Mouse (Mus musculus) forebrain, embryonic 14.5 days (tissue): ENCODE measurements at regions not wholly inside any gene's neighbourhood (a gene's known extent, or its start where the extent isn't known, plus 50 kb on each side); places are given as distances from the start of the nearest gene placed in this dataset.

ENCODE experiments used
- ATAC-seq: fragments of 200-750 bp; cut with Nextera tagmentation; 2 replicates; pipeline ENCODE4 v1.8.0; 2017; ENCODE audit warnings: mild to moderate bottlenecking, moderate library complexity
- DNase-seq: peaks from one replicate; pipeline ENCODE4 v3.0.0-alpha.2; 2015; ENCODE audit warnings: low spot score
- H3K27ac ChIP-seq: fragments of 300-500 bp; sonication (generic); 2 replicates; pipeline ENCODE4 v1.5.1; 2014; ENCODE audit warnings: low read depth, mild to moderate bottlenecking, control low read depth, low read length, moderate library complexity
- H3K27me3 ChIP-seq: fragments of 300-500 bp; sonication (generic); replicated peaks from 2 replicates; pipeline ENCODE4 v1.6.1; 2014; ENCODE audit warnings: low read length, control low read depth, mixed read lengths; ENCODE audit not compliant: control insufficient read depth, insufficient read depth
- H3K36me3 ChIP-seq: fragments of 300-500 bp; sonication (generic); 2 replicates; pipeline ENCODE4 v1.6.1; 2014; ENCODE audit warnings: low read length, control low read depth; ENCODE audit not compliant: control insufficient read depth, insufficient read depth
- H3K4me1 ChIP-seq: fragments of 300-500 bp; sonication (generic); 2 replicates; pipeline ENCODE4 v1.6.1; 2014; ENCODE audit warnings: antibody characterized with exemption, low read length, control low read depth; ENCODE audit not compliant: control insufficient read depth, insufficient read depth
- H3K4me2 ChIP-seq: fragments of 300-500 bp; sonication (generic); 2 replicates; pipeline ENCODE4 v1.6.1; 2014; ENCODE audit warnings: mild to moderate bottlenecking, control low read depth, low read length
- H3K4me3 ChIP-seq: fragments of 300-500 bp; sonication (generic); 2 replicates; pipeline ENCODE4 v1.5.1; 2014; ENCODE audit warnings: low read depth, low read length, control low read depth
- H3K9ac ChIP-seq: fragments of 300-500 bp; sonication (generic); 2 replicates; pipeline ENCODE4 v1.6.1; 2014; ENCODE audit warnings: mild to moderate bottlenecking, low read length, control low read depth, moderate library complexity
- H3K9me3 ChIP-seq: fragments of 300-500 bp; sonication (generic); replicated peaks from 2 replicates; pipeline ENCODE4 v1.6.1; 2016; ENCODE audit warnings: low read length, control low read depth, mixed read lengths; ENCODE audit not compliant: control insufficient read depth
- WGBS: fragments of 180-500 bp; shearing (Covaris S2); extraction: QIAGEN DNeasy Blood & Tissue Kit; methylation state at CpG from one replicate; pipeline ENCODE4 v1.1.7; 2014; 5-methylcytosine and 5-hydroxymethylcytosine counted together

DNA sequence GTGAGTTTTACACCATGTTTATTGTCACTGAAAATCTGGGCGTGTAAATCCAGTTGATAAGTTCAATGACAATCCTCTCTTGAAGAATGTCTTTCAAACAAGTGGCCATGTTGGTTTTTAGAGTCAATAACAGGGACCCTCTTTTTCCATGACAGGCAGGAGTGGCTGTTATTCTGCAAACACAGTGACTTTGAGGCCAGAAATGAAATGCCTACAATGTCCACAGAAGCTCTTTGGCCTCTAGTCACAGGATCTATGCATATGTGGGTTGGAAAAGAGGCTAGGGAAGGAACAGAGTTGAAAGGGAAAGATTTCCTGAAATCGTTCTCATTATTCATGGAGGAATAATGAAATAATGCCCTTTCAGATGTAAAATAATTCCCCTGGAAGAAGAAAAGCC lies 101.9 kb upstream of the Hs3st1 start:
- 33% methylated on average over 2 of the region's 2 CpGs for WGBS
- Histone ChIP-seq H3K9ac (no peak overlapping the region), H3K27ac (peak overlapping the region; percentile 18; the same call in 1 of the 2 replicates), H3K36me3 (no peaks in the 10 kb centered on the region), H3K27me3 (no peaks in the 10 kb centered on the region), H3K4me1 (no peaks in the 10 kb centered on the region), H3K4me3 (no peak overlapping the region), H3K4me2 (no peak overlapping the region), H3K9me3 (no peaks in the 10 kb centered on the region)
- DNase-seq (peak; percentile 35), ATAC-seq (peak; percentile 45)

DNA sequence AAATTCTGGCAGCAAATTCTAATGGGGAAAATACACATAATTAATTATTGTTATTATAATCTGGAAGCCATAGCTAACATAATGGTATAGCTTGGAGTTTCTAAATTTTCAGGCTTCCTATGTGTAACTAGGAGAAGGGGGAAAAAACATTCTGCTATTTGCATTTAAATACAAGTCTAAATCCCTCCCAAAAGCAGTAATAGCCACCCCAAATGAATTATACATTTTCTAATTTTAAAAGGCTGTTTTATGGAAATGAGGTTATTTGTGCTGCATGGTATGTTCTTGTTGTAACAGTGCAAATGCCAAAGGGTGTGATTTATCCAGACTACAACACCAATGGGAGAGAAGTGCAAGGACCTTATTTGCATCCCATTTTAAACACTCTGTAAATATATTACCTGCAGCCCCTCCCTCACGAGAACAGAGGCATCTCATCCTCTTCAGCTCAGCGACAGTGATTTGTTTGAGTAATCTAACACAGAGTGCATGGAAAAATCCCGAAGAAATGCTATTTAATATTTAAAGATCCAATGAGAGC lies 101.4 kb upstream of the Hs3st1 start:
- no peak overlapping the region for H3K9ac ChIP-seq
- DNase-seq (peak; percentile 76), ATAC-seq (peak; percentile 89)
- no peaks in the 10 kb centered on the region for H3K36me3 ChIP-seq
- H3K4me2 ChIP-seq: no peak overlapping the region
- no peak overlapping the region; the same call in 1 of the 2 replicates for H3K27ac ChIP-seq
- 37% methylated on average over 3 of the region's 3 CpGs for WGBS
- H3K4me3 ChIP-seq: no peak overlapping the region
- H3K9me3 ChIP-seq: no peaks in the 10 kb centered on the region
- no peaks in the 10 kb centered on the region for H3K27me3 ChIP-seq
- no peaks in the 10 kb centered on the region for H3K4me1 ChIP-seq

DNA sequence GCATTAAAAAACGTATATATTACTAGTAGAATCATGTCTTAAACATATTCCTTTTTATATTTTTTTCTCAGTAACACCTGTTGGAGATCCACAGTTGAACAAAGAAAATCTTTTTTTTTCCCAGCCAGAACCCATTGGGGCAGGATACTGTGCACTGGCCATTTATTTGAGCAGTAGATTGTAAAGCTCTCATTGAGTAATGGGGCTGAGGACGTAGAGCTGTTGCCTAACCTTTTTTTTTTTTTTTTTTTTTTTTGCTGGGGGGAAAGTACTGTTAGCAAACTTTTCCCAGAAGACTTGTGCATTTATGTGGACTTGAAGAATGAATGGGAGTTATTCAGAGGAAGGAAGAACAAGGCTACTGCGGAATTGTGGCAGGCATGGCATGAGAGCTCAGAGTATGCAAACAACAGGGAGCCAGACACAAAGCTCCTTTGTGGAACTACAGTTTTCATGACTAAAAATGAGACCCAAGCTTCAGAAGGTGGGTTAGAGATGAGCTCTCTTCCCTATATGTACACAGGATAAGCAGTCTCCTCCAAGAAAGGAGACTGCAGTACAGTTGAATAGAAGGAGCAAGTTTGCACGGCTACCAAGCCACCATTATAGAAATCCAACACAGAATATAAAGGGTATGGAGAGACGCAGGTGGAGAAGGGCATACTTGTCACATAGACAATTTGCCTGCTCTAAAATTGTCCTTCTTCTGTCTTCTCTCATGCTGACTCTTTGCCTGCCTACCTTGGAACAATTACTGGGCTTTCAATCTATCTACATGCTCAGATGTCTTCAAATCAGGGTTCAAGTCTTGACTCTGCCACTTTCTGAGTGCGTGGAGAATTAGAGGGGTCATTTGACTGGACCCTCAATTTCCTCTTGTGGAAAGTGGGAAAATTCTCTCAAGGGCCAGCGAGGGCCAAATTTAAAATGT lies 100.7 kb upstream of the Hs3st1 start:
- no peaks in the 10 kb centered on the region for H3K4me1 ChIP-seq
- no peaks in the 10 kb centered on the region for H3K27me3 ChIP-seq
- H3K9me3 ChIP-seq: no peaks in the 10 kb centered on the region
- ATAC-seq (peak; percentile 63), DNase-seq (peak; percentile 46)
- 47% methylated on average over 7 of the region's 7 CpGs for WGBS
- H3K27ac ChIP-seq: peak overlapping the region; percentile 15; the same call in 1 of the 2 replicates
- no peaks in the 10 kb centered on the region for H3K36me3 ChIP-seq
- H3K9ac ChIP-seq: no peak overlapping the region
- no peak overlapping the region for H3K4me3 ChIP-seq
- H3K4me2 ChIP-seq: no peak overlapping the region

DNA sequence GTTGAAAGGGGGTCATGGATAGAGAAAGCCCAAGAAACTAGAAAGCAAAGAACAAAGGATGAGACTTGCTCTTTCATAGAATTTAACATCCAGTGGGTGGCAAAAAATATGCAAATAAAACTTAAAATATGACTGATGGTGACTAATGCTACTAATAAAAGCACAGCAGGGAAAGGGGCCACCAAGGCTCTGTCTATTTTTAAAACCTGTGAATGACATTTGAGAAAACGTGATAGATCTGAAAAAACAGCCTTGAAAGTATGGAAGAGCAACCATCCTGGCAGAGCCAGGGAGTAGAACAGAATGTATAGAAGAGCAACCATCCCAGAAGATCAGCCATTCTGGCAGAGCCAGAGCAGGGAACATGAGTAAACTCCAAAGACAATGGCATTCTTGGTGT lies 91.9 kb upstream of the Hs3st1 start:
- WGBS: 55% methylated on average over 1 of the region's 1 CpGs
- H3K4me2 ChIP-seq: no peak overlapping the region
- H3K27ac ChIP-seq: no peak overlapping the region
- no peaks in the 10 kb centered on the region for H3K9me3 ChIP-seq
- DNase-seq: no peak
- H3K36me3 ChIP-seq: no peaks in the 10 kb centered on the region
- no peak overlapping the region for H3K4me3 ChIP-seq
- H3K27me3 ChIP-seq: no peaks in the 10 kb centered on the region
- H3K4me1 ChIP-seq: no peaks in the 10 kb centered on the region
- no peak for ATAC-seq
- H3K9ac ChIP-seq: no peak overlapping the region

DNA sequence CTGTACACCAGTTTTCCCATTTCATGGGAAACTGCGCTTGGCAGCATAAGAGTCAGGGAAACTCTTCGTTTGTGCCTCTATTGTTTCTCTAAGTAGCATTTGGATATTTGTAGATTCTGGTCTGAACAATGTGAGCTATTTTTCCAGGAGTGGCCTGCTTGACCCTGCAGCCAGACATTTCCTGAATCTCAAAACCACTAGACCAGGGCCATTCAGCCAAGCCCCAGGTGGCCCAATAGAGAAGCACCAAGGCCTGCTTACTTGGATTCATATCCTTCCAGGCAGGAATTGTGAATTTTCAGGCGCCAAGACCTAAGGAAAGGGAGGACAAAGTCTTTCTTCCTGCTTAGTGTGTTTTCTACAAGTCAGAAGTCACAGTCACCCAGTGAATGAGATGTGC lies 85.9 kb upstream of the Hs3st1 start:
- ATAC-seq (no peak), DNase-seq (no peak)
- no peaks in the 10 kb centered on the region for H3K4me1 ChIP-seq
- no peaks in the 10 kb centered on the region for H3K27me3 ChIP-seq
- WGBS: 50% methylated on average over 3 of the region's 3 CpGs
- H3K9me3 ChIP-seq: no peaks in the 10 kb centered on the region
- H3K4me2 ChIP-seq: no peak overlapping the region
- H3K9ac ChIP-seq: no peak overlapping the region
- no peaks in the 10 kb centered on the region for H3K36me3 ChIP-seq
- H3K4me3 ChIP-seq: no peak overlapping the region
- no peak overlapping the region for H3K27ac ChIP-seq

DNA sequence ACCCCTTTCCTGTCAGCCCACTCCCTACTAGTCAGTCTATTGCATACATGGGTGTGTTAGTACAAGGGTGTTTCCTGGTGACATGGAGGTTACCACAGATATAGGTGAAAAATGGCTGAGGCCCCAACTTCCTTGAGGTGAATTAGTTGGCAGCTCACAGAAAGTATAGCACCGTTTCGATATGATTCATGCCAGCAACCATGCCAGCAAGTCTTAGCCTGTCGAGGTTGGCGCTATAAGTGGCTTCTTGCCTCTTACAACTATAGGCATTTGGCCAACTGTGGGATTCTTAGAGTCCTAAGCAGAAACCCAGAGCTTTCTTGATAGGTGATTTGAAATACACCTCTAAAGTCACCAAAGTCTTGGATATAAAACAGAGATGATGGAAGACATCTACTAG lies 85.3 kb upstream of the Hs3st1 start:
- Histone ChIP-seq H3K4me3 (no peak overlapping the region), H3K9ac (no peak overlapping the region), H3K4me1 (no peaks in the 10 kb centered on the region), H3K27ac (no peak overlapping the region), H3K4me2 (no peak overlapping the region), H3K27me3 (no peaks in the 10 kb centered on the region), H3K36me3 (no peaks in the 10 kb centered on the region), H3K9me3 (no peaks in the 10 kb centered on the region)
- 84% methylated on average over 4 of the region's 4 CpGs for WGBS
- ATAC-seq (no peak), DNase-seq (no peak)

DNA sequence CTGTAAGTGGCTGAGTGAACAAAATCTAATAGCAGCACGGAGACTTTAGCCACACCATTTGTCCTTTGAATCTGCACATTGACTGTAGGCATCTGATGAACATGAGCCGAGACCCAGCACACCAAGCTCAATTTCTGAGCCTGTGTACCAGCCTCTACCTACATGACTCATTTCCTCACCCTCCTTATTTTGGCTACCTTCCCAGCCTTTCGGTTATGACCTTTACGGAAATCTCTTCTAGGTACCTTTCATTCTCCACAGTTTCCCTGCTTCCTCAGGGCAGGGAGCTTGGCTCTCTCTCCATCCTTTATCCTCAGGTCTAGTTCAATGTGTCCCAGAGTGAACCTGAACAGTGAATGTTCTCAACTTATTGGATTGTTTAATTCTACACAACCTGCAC lies 77.3 kb upstream of the Hs3st1 start:
- DNase-seq (no peak), ATAC-seq (no peak)
- Histone ChIP-seq H3K4me3 (no peak overlapping the region), H3K9me3 (no peaks in the 10 kb centered on the region), H3K27me3 (no peaks in the 10 kb centered on the region), H3K4me1 (no peaks in the 10 kb centered on the region), H3K9ac (no peak overlapping the region), H3K27ac (no peak overlapping the region), H3K36me3 (no peaks in the 10 kb centered on the region), H3K4me2 (no peak overlapping the region)
- 89% methylated on average over 4 of the region's 4 CpGs for WGBS

DNA sequence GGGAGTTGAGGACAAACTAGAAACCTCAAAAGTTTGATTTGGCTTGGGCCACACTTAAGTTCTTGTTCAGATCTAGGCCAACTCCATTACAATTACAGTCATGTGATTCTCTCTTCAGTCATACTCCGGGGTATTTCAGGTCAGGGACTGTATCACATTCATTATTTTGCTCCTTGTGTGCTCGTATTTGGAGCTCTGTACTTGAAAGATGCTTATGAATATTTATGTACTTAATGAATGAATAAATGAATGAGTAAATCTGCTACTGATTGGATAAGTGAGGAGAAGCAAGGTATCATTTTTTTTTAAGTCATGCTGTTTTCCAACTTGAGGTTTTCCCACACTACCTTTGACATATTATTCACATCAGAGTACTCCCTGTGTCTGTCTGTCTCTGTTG lies 69.4 kb upstream of the Hs3st1 start:
- no peaks in the 10 kb centered on the region for H3K36me3 ChIP-seq
- H3K4me1 ChIP-seq: no peaks in the 10 kb centered on the region
- H3K9me3 ChIP-seq: no peaks in the 10 kb centered on the region
- DNase-seq (peak; percentile 5), ATAC-seq (peak; percentile 66; the same call in 1 of the 2 replicates)
- H3K9ac ChIP-seq: no peak overlapping the region
- no peak overlapping the region for H3K27ac ChIP-seq
- H3K27me3 ChIP-seq: no peaks in the 10 kb centered on the region
- WGBS: 28% methylated on average over 2 of the region's 2 CpGs
- no peak overlapping the region for H3K4me2 ChIP-seq
- no peak overlapping the region for H3K4me3 ChIP-seq

DNA sequence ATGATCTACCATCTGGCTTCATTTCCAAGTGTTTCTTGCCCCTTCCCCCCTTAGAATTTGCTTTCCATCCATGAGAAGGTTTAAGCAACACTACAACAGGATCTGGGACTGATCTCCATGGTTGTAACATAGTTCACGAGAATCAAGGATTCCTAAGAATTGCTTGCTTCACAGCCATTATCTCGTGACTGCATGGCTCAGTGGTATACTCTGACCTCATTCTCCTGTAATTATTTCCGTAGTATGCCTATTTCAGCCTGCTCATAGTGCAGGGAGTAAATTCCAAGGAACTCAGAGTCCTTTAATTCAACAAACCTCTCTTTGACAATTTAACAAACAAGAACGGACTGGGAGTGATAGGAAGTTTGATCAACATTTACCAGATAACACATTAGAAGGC lies 51.4 kb upstream of the Hs3st1 start:
- Histone ChIP-seq H3K27me3 (no peaks in the 10 kb centered on the region), H3K4me1 (peaks cover 12% of the 10 kb centered on the region), H3K27ac (no peak overlapping the region), H3K9me3 (no peaks in the 10 kb centered on the region), H3K9ac (no peak overlapping the region), H3K4me2 (no peak overlapping the region), H3K36me3 (no peaks in the 10 kb centered on the region), H3K4me3 (no peak overlapping the region)
- DNase-seq (no peak), ATAC-seq (no peak)
- WGBS: 80% methylated on average over 4 of the region's 4 CpGs
